Mouse (Mus musculus): Measurements from ENCODE around the gene Ebf3.

The Ebf3 gene

DNA sequence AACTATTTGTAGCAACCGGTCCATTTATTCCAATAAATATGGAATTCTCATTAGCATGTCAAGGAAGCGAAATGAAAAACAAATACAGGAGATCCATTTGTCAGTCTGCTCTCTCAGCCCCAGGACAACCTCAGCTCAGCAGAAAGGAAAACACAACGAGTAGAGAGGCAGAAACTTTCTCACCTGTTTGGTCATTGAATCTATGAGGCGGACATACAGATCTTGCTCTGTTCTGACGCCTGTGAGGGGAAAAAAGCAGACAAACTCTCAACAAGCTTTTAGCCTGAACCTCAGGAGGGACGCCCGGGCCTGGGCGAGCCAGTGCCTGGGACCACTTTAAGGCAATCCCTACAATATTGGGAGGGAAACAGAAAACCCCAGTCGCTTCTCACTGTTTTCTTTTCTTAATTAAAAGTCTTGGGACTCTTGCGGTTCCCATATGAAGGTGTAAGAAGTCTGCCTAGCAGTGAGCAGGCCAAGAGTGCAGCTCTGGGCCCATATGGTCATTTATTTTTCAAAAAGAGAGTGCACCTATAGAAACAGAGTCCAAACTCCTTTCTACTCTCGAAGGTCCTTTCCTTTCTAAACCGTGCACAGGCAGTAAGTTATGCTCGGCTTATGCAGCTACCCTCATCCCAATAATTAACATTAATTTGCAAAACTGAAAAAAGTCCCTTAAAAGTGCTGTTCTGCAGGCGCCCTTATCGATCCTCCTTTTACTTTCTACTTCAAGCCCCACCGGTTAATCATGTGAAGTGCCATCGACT is 1.9 kb downstream of the Ebf3 start:
- DNase-seq (ENCODE audit: low read depth, low spot score) = no peak

DNA sequence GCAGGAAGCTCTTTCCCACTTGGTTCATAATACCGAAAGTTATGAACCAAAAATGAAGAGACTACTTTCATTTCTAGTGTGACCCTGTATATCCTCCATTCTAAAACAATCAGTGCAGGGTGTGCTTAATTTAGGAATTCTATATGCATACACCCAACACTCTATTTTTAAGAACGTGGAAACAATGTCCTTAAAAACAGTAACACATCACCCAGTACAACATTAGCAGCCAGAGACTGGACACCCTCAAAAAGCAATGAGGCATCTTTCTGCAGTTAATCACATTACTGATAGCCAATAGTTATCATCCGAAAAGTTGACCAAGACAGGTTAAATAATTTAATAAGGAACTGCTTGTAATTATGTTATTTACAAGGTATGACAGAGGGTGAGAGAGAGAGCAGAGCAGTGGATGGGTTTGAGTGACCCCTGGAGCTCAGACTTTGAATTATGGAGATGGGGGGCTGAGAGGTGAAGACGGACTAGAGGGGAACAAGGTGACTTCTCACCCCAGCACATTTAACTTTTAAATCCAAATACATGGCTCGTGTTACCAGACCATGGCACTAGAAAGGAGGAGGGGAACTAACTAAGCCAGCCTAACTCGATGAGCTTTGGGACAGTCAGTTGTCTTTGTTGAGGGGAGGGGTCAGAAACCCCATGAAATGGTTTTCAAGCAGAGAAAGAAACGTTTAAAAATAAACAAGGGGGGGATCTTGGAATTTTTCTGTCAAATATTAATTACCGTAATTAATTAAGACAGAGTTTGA is 2.7 kb downstream of the Ebf3 start:
- DNase-seq (ENCODE audit: low read depth, low spot score) = no peak

DNA sequence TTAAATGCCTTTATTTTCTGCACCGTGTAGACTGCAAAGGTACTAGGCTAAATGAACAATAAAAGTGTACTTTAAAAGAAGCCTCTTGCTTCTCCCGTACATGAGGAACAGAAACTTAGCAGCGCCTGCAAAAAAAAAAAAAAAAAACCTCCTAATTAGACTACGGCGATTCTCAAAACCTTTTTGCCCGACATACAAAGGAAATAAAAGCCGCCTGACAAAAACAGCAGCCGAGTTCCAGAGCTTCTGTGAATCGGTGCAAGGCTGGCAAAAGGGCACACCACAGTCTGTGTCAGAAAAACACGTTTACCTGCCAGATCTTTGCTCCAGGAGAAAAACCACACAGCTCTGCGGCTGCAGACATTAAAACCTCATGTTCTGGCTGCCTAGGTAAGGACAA is 3.4 kb downstream of the Ebf3 start:
- DNase-seq (ENCODE audit: low read depth, low spot score) = no peak

DNA sequence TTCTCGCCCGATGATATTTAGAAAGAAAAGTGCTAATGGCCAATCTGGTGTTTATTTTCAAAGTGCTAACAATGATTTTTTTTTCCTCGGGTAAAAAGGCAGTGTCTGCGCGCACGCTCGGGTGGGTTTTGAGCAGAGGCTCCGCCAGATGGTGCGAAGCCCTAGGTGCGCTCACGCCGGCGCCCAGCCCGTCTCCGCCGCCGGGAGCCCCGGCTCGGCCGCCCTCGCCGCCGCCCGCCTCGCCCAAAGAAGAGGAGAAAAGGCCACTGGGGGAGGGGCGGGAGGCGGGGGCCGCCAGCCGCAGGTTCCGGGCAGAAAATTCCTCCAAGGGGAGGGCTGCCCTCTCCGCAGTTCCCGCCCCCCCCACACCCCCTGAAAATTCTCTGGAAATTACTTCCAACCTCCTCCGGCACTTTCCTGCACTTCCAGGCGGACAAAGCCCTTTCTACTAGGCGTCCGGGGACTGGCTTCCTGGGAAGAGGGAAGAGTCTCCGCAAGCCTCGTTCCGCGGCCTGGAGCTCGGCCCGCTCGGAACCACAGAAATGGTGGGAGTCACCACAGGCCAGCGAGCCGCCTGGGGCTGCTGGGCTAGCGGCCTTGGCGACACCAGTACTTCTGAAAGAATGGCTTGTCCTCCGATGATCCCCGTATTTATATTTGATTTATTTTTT is 4.0 kb downstream of the Ebf3 start:
- DNase-seq (ENCODE audit: low read depth, low spot score) = no peak

DNA sequence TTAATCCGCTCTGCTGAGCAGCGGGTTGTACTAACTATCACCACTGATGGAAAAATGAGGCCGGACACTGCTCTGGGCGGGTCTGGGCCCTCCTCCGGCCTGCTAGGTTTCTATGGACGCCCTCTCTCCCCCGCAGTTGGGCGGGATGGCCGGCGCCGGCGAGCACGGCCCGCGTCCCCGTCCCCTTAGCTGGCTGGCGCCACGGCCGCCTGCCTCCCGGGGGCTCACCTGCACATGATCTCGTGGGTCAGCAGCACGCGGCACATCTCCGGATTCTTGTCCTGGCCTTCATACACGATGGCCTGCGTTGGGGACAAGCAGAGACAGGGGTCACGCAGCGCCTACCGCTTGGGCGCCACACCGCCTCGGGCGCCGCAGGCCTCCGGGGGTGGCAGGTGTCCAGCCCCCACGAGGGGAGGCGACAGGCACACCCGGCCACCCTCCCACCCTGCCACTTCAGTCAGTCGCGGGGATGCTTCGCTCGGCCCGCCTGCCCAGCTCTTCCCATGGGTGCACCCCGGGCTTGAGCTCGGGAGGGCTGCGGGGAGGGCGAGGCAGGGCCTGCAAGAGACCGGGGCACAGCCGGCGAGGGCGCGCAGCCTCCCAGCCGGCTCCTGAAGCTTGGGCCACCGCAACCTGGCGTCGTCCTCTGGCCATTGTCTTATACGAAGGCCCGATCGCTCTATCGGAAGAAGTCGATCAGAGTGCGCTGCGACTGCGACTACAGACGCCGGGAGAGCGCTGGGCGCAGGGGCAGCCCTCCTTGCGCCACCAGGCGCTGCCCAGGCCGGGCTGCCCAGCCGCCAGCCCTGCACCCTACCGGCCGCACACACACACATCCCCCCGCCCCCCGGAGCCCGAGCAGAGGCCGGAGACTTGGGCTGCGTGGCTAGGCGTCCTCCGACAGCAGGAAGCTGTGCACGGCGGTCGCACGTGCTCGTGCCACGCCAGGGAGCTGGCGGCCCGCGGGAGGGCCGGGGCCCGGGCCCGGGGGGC is 4.9 kb downstream of the Ebf3 start:
- no peak for DNase-seq (ENCODE audit: low read depth, low spot score)

DNA sequence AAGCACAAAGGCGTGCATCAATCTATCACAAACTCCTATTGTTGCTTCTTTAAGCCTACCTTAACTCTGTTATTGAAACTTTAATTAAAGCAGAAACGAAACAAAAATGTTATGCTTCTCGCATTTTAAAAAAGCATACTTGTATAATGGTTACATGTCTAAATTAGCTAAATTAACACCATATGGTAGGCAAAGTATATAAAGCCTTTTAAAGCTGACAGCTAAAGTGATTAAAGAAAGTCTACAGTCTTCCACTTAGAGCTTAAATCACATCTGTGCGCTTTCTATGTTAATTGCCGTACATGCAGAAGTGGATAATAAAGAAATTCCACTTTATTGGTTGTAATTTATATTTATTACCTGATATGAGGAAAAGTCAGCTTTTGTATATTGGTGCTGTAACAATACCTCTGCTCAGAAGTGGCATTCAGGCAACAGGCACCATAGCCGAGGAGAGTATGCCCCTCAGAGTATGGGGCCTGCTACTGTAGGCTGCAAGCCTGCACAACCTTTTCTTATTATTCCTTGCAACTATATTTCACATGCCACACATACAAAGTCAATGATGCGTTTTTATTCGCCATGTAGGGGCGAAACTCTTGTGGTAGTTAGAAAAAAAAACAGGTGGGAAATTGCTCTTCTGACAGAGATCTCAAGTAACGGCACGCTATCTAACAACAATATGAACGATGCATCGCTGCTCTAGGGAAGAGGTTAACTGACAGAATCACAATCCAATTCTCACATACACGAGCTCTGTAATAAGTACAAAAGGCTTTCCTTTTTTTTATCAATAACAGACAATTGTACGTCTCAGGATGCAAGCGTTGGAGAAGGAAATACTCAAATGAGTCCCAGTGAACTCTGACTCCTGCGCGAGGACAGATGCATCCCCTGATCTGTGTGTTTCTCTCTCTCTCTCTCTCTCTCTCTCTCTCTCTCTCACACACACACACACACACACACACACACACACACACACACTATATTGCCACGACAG is 5.9 kb downstream of the Ebf3 start:
- DNase-seq (ENCODE audit: low read depth, low spot score) = no peak

DNA sequence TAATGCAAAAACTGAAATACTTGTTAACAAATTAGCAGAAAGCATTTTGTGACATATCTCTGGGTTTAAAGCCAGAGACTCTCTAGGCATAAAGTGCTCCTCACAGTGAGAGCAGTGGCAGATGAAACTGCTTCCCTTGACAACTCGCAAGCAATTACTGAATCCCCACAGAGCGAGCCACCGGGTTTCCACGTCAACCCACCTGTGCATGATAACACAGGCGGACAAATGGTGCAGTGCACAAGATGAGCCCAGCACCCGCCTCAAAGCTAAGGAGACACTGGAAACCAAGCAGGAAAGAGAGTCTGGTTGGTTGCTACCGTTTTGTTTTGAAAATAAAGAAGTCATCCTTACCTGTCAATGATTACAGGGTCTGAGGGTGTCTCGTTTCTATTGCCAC is 7.1 kb downstream of the Ebf3 start:
- DNase-seq (ENCODE audit: low read depth, low spot score) = no peak

DNA sequence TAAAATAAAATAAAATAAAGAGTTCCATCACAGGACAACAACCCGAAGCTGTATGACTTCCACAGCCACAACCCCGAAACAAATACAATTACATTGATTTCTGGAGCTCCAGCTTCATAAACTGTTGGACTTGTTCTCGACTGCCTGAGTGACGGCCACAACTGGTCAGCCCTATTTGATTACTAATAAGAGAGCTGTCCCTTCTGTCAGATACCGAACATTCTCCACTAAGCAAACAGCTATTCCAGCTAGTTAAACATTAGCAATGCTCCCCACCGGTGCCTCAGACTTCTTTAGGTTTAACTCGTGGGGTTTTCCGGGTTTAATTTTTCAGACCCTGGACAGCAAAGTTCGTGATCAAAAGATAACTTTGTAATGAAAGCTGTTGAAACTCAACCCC is 8.1 kb downstream of the Ebf3 start:
- DNase-seq (ENCODE audit: low read depth, low spot score) = no peak

DNA sequence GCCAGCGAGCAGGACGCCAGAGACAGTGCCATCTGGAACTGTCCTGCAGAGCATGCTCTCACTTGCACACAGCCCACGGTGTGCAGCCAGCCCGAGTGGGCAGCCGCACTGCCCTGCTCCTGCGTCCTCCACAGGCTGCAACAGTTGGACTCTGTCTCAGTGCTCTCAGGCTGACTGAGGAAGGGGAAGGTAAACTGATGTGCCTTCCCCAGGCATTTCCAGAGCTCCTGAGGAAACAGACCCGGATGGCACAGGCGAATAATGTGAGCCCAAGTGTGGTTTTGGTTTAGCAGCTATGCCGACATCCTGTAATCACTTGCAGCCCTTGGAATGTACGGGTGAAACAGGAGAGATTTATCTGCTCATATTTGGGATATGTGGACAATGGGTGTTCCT is 10.5 kb downstream of the Ebf3 start:
- DNase-seq (ENCODE audit: low read depth, low spot score) = no peak

DNA sequence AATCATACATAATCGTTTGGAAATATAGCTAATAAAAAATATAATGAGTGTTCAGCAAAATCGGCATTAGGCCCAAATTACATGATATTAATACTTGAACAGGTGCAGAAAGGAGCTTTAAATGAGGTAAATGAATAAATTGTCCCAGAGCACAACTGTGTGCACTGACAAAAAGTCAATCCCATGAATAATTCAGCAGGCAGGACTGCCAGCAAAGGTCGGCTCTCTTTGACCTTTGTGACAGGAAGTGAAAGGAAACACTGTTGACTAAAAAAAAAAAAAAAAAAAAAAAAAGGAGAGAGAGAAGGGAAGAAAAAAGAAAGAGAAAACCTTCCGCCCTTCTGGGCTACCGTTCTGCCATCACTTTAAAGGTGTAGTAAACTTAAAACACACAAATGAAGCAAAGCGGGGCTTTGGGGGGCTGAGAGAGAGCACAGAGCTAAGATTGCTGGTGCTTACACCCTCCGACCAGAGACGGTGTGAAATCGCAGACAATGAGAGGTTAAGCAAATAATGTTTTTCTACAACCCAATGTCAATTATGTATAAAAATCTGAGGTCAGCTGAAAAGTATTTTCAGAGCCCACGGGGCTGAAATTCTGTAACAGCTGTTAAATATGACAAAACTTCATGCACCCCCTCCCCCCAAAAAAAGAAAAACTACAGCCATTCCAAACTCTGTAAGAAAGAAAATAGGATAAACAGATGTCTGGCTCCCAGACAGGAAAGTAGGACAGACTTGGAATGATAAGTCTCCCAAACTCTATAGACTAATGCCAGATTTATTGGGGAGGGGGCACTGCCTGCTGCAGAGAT is 11.1 kb downstream of the Ebf3 start:
- DNase-seq (ENCODE audit: low read depth, low spot score) = no peak

DNA sequence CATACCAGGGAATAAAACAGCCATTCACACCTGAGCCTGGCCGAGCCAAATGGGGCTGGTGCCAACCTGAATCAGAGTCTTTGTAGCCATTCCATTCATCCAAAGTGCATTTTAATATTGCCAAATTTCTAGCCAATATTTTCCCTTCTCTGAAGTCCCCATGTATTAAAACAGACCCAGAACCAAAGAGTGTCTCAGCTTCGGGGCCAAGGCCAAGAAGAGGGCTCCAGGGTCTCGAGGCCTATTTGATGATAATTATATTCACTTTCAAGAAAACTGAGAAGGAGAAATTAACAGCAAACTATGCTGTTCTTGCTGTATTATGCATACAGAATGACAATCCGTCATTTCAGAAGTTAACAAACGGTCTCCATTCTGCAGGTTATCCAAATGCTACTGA is 12.1 kb downstream of the Ebf3 start:
- no peak for DNase-seq (ENCODE audit: low read depth, low spot score)

DNA sequence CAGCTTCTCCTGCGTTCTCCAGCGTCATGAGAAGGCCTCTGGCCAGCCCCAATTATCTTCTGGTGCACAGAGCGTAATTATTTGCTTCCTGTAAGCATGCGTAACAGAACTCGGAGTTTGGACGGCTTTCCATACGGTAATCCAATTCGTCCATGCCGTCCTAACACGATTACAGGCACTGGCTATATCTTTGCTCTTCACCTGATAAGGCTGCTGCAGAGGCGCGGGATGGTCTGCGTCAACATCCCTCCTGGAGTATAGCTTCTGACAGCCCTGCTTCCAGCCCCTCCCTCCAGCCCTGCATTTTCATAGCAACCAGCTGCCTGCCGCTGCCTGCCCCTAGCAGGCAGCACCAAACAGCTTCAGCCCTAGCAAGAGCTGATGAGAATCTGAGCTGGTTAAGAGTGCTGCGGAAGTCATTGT is 12.9 kb downstream of the Ebf3 start:
- no peak for DNase-seq (ENCODE audit: low read depth, low spot score)

DNA sequence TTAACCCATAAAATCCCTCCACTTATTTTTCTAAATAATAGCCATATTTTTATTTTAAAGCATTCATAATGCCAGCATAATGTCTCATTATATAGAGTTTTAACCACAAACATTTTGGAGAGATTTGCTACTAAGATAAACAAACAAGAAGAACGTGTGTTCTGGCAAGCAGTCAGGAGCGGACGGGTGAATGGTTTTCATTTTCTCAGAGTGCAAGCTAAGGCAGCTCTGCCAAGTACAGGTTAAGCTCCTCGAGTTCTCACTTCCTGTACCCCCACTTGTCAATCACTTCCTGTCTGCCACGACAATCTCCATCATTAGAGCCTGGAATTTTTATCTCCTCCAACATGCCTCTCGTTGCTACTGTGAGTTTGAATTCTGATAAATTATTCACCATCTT is 13.4 kb downstream of the Ebf3 start:
- no peak for DNase-seq (ENCODE audit: low read depth, low spot score)

DNA sequence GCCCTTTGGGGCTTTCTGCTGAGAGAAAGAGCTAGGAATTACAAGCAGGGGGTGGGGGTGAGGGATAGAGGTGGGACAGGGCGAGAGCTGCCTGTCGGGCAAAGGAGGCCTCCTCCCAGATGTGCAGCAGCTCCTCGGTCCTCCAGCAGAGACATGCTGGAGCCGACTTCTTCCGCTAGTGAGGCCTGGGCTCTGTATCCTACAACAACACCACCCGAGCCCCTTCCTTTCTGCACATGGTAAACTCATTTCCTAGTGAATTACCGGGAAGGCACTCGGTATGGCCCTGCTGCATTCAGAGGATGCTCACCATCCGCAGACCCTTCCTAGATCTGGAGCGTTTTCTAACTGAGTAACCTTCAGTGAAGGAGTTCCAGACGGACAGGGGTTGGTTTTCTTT is 14.1 kb downstream of the Ebf3 start:
- DNase-seq (ENCODE audit: low read depth, low spot score) = no peak

DNA sequence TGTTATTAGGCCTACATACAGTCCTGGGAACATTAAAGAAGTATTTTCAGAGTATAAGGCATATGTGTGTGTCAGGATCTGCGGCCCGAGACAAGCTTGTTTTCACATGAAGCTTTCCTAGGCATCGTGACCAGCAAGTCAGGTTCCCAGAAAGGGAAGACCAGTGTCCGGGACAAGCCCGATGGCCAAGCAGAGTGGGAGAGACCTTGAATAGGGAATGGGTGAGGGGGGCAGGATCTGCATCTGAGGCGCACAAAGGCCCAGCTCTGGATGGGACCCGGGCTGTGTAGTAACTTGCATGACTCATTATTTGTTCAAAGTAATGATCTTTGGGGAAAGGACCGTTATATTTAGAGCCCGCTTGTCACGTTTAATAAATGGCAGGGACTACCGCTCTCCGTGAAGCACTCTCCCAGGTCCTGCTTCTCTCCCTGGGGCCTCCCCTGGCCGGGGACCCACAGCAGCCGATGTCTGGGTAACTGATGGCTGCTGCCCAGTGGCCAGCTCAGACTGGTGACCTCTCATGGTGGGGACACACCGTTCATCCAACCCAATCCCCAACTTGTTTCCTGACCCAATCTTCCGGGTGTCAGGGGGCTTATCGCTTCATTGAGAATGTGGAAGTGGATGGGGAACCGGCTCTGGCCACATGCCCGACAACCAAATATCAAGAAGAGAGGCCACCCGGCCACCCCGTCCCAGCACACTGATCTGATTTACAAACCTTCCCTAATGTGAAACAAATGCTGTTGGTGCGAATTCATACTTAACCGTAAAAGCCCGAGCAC is 16.5 kb downstream of the Ebf3 start:
- no peak for DNase-seq (ENCODE audit: low read depth, low spot score)

DNA sequence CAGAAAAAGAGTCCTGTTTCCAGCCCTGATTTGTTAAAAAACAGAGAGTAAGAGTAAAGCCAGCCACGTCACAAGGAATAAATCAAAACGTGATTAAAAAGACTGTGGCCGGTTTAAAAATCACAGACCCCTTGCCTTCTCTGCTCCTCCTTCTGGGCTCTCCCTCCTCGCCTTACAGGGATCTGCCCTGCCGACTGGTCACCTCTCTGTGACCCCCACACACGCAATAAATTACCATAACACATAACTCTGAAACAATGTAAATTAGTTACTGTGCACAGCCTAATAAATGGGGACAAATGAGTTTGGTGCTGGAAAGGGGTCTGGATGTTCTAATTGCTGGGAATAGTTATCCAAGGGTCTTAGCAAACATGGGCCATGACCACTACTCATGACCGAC is 17.1 kb downstream of the Ebf3 start:
- DNase-seq (ENCODE audit: low read depth, low spot score) = no peak

DNA sequence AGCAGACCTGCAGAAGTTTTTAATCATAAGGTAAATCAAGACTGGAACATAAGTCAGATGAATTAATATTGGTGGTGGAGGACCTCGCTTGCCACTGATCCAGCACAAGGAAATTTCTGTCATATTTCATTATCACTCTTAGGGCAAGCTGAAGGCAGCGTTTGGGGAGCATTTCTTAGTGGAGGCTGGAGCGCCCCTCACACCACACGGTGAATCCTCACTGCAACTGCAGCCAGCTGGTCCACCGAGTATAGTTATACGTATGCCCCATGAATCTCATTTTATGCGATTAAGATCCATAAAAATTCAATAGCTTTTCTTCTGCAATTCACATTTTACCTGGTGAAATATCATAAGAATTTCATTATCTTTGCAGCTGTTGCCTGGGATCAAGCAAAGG is 18.6 kb downstream of the Ebf3 start:
- no peak for DNase-seq (ENCODE audit: low read depth, low spot score)

DNA sequence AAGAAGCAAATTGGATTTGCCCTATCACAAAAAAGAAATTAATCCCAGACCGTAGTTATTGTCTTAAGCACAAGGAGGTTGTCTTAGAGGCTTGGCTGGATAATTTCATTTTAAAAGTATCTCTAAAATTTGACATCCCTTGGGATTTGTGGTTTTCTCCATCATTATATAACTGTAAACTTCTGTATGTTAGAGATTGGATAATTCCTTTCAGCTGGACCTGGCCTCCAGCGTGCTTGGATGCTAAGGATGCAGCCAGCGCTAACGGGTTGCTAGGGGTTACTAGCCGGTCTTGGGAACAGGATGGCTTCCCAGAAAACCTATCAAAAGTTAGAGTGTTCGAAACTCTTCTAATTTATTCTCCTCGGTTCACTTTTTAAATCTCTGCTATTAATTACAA is 19.8 kb downstream of the Ebf3 start:
- DNase-seq (ENCODE audit: low read depth, low spot score) = no peak

Data from embryo, embryonic 11.5 days (tissue).